In the genomic region with DNA sequence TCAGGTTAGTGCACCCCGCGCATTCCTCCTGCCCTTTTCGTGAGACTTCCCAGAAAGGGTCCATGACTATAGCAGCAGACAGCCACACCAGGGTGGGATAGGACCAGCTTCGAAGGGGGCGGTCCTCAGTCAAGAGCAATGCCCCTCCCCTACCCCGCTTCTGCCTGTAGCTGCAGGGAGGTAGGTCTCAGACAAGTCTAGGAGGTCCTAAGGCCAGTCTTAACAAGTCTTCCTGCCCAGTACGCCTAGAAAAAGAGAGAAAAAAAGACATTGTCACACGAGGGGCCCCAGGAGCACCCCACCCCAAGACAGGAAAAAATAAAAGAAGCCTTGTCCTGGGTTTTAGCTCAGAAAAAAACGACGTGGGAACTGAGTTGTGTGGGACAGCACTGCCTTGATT, we compare ENCODE assay signal across 8 mouse cellular contexts. TPM values are rescaled to one million over a fixed set of nuclear protein-coding genes. Genes with fewer than 3 reads are reported as not detected.
DNase-seq lines count a peak whose midpoint lies in the region; ATAC-seq and TF ChIP-seq lines count a peak whose summit lies in the region.

No protein-coding gene starts in this region.

- no peak for TF ChIP-seq CTCF in thymus, adult 2 months (IDR thresholded peaks at IDR 0.05; ENCODE audit: borderline replicate concordance, control insufficient read depth, extremely low read depth, insufficient read depth, low read length, poor library complexity)
- TF ChIP-seq CTCF in forebrain, postnatal 0 days (IDR thresholded peaks at IDR 0.05; ENCODE audit: low read depth) = no peak

- H3K4me1 ChIP-seq in thymus, adult 2 months (replicated peaks; ENCODE audit: control insufficient read depth, insufficient read depth, low read length) = peaks cover 46% of the 10 kb centered on the region
- peaks cover 20% of the 10 kb centered on the region for H3K4me1 ChIP-seq in forebrain, postnatal 0 days (ENCODE audit: insufficient read depth)
- H3K4me1 ChIP-seq in midbrain, embryonic 11.5 days (ENCODE audit: control insufficient read depth, insufficient read depth, low read length) = peaks cover 36% of the 10 kb centered on the region

- no peak for TF ChIP-seq POLR2A in thymus, adult 2 months (IDR thresholded peaks at IDR 0.05; ENCODE audit: control insufficient read depth, extremely low read depth, insufficient read depth, low read length, poor library complexity)

- no peak overlapping the region for H3K27ac ChIP-seq in thymus, adult 2 months (ENCODE audit: control insufficient read depth, insufficient read depth, low read length)
- H3K27ac ChIP-seq in forebrain, postnatal 0 days (ENCODE audit: low read depth, low read length) = peak overlapping the region; percentile 30; the same call in 1 of the 2 replicates
- peak overlapping the region; percentile 31 for H3K27ac ChIP-seq in midbrain, embryonic 11.5 days (ENCODE audit: low read depth, low read length)

- 4% methylated on average over 10 of the region's 10 CpGs for WGBS in thymus, adult 2 months
- 2% methylated on average over 10 of the region's 10 CpGs for WGBS in forebrain, postnatal 0 days
- 1% methylated on average over 10 of the region's 10 CpGs for WGBS in midbrain, embryonic 11.5 days

- no peaks in the 10 kb centered on the region for H3K9me3 ChIP-seq in forebrain, postnatal 0 days (ENCODE audit: low read length)
- no peaks in the 10 kb centered on the region for H3K9me3 ChIP-seq in midbrain, embryonic 11.5 days (ENCODE audit: control insufficient read depth, low read length)

- H3K27me3 ChIP-seq in thymus, adult 2 months (ENCODE audit: control insufficient read depth, insufficient read depth, low read length) = no peaks in the 10 kb centered on the region
- no peaks in the 10 kb centered on the region for H3K27me3 ChIP-seq in forebrain, postnatal 0 days (ENCODE audit: insufficient read depth, low read length)
- H3K27me3 ChIP-seq in midbrain, embryonic 11.5 days (ENCODE audit: control insufficient read depth, insufficient read depth, low read length) = no peaks in the 10 kb centered on the region

- H3K36me3 ChIP-seq in thymus, adult 2 months (ENCODE audit: control insufficient read depth, insufficient read depth, low read length) = no peaks in the 10 kb centered on the region
- no peaks in the 10 kb centered on the region for H3K36me3 ChIP-seq in forebrain, postnatal 0 days (ENCODE audit: insufficient read depth)
- H3K36me3 ChIP-seq in midbrain, embryonic 11.5 days (ENCODE audit: control insufficient read depth, insufficient read depth, low read length) = no peaks in the 10 kb centered on the region

- peak overlapping the region; percentile 33 for H3K9ac ChIP-seq in forebrain, postnatal 0 days
- H3K9ac ChIP-seq in midbrain, embryonic 11.5 days (ENCODE audit: low read length) = peak overlapping the region; percentile 31; the same call in 1 of the 2 replicates

- peak; percentile 59 for ATAC-seq in forebrain, postnatal 0 days
- ATAC-seq in midbrain, embryonic 11.5 days (ENCODE audit: low FRiP score) = peak; percentile 83

- H3K4me3 ChIP-seq in thymus, adult 2 months (ENCODE audit: control insufficient read depth, insufficient read depth, low read length) = no peak overlapping the region
- H3K4me3 ChIP-seq in forebrain, postnatal 0 days (ENCODE audit: low read depth, low read length) = no peak overlapping the region
- no peak overlapping the region for H3K4me3 ChIP-seq in midbrain, embryonic 11.5 days (ENCODE audit: low read depth, low read length)

- DNase-seq in thymus, adult 2 months = peak; percentile 43
- DNase-seq in thymus, adult 18-20 months = no peak
- no peak for DNase-seq in forebrain, postnatal 0 days
- peak; percentile 51 to 54 for DNase-seq in kidney, postnatal 36 days
- DNase-seq in midbrain, embryonic 11.5 days (ENCODE audit: low spot score, missing footprints) = peak; percentile 88
- no peak for DNase-seq in cerebellum, postnatal 36 days
- no peak for DNase-seq in cerebellum, adult 11-12 months
- DNase-seq in right cerebral cortex, adult 18-20 months = no peak

- H3K4me2 ChIP-seq in forebrain, postnatal 0 days (ENCODE audit: low read depth) = peak overlapping the region; percentile 46
- H3K4me2 ChIP-seq in midbrain, embryonic 11.5 days = peak overlapping the region; percentile 40

RNA-seq across cellular contexts. Expression of a gene that starts 35.0 kb away (rescaled TPM):
- polyA plus RNA-seq in thymus, adult 2 months (2012; rRNA removed) = 157 and 190 TPM in 2 replicates
- total RNA-seq in forebrain, postnatal 0 days (2014; rRNA removed) = 40.0 and 40.7 TPM in 2 replicates
- 52.9 and 57.8 TPM in 2 replicates for polyA plus RNA-seq in forebrain, postnatal 0 days (2015; fragmentation: Nextera tagmentation; extraction: Ambion mirVana)
- 4.1 and 4.5 TPM in 2 replicates for polyA plus RNA-seq in midbrain, embryonic 11.5 days (2014; fragmentation: Nextera tagmentation; extraction: Ambion mirVana)

RNA-seq across cellular contexts. Expression of a gene that starts 37.3 kb away (rescaled TPM):
- polyA plus RNA-seq in thymus, adult 2 months (2012; rRNA removed) = 44.6 and 50.4 TPM in 2 replicates
- 35.2 and 41.1 TPM in 2 replicates for total RNA-seq in forebrain, postnatal 0 days (2014; rRNA removed)
- polyA plus RNA-seq in forebrain, postnatal 0 days (2015; fragmentation: Nextera tagmentation; extraction: Ambion mirVana) = 21.2 and 23.5 TPM in 2 replicates
- 21.0 and 22.4 TPM in 2 replicates for polyA plus RNA-seq in midbrain, embryonic 11.5 days (2014; fragmentation: Nextera tagmentation; extraction: Ambion mirVana)

Comparison
In these comparisons a context has a peak if more than half of its experiments do, and no peak if none do; other contexts are left out.
1. DNase-seq: peak in thymus, adult 2 months (single experiment), kidney, postnatal 36 days (2 of 2) and midbrain, embryonic 11.5 days (single experiment); none in thymus, adult 18-20 months (0 of 2), forebrain, postnatal 0 days (single experiment), cerebellum, postnatal 36 days (0 of 2), cerebellum, adult 11-12 months (single experiment) and right cerebral cortex, adult 18-20 months (single experiment).